Mouse (Mus musculus) small intestine, adult 2 months (tissue): ENCODE measurements around the gene Fhad1. TPM values are rescaled to one million over a fixed set of nuclear protein-coding genes. Genes with fewer than 3 reads are reported as not detected.

ENCODE experiments used
- H3K27ac ChIP-seq: fragments of 200-500 bp; 2 replicates; pipeline ENCODE4 v1.5.1; 2012; ENCODE audit warnings: low read depth, low read length, control low read depth, inconsistent platforms; ENCODE audit not compliant: insufficient read depth
- H3K27me3 ChIP-seq: fragments of 200-500 bp; 2 replicates; pipeline ENCODE4 v1.6.1; 2012; ENCODE audit warnings: mild to moderate bottlenecking, moderate library complexity, low read length, inconsistent platforms; ENCODE audit not compliant: control insufficient read depth, insufficient read depth
- H3K36me3 ChIP-seq: fragments of 200-500 bp; 2 replicates; pipeline ENCODE4 v1.6.1; 2012; ENCODE audit warnings: mild to moderate bottlenecking, low read length, control low read depth, inconsistent platforms; ENCODE audit not compliant: control insufficient read depth, insufficient read depth
- H3K4me1 ChIP-seq: fragments of 200-500 bp; 2 replicates; pipeline ENCODE4 v1.6.1; 2012; ENCODE audit warnings: low read length, inconsistent platforms, mixed read lengths; ENCODE audit not compliant: control insufficient read depth, insufficient read depth, insufficient read length
- H3K4me3 ChIP-seq: fragments of 200-500 bp; 2 replicates; pipeline ENCODE4 v1.5.1; 2012; ENCODE audit warnings: low read depth, mild to moderate bottlenecking, control low read depth, inconsistent platforms, low read length, moderate library complexity
- CTCF ChIP-seq: fragments of 200-500 bp; IDR thresholded peaks from 2 replicates; pipeline ENCODE4 v1.5.1; 2012; ENCODE audit warnings: low read depth, mild to moderate bottlenecking, control low read depth, inconsistent platforms, low read length, moderate library complexity, mixed read lengths; ENCODE audit not compliant: insufficient replicate concordance, insufficient read length; ENCODE audit errors: extremely low read depth
- POLR2A ChIP-seq: fragments of 200-500 bp; IDR thresholded peaks from 2 replicates; pipeline ENCODE4 v1.6.1; 2012; ENCODE audit warnings: low read depth, mild to moderate bottlenecking, control low read depth, inconsistent platforms, low read length, moderate library complexity
- WGBS: fragments of 180-500 bp; shearing (Covaris S2); methylation state at CpG from one replicate; pipeline ENCODE4 v1.1.7; 2018; 5-methylcytosine and 5-hydroxymethylcytosine counted together
- polyA plus RNA-seq: library from polyadenylated mRNA; depleted of rRNA; stranded (reverse); fragments of >200 nt; gene quantifications from 2 replicates; pipeline ENCODE4 v1.2.3, GENCODE M21; 2012

Gene Fhad1
- polyA plus RNA-seq, 1 experiment: 0.05 TPM

GRCm38 (mm10) chr4:141895772-141896171 is 119.1 kb downstream of the Fhad1 start:
- Histone ChIP-seq H3K27ac (no peak overlapping the region), H3K36me3 (no peaks in the 10 kb centered on the region), H3K4me1 (peaks cover 5% of the 10 kb centered on the region), H3K4me3 (no peak overlapping the region), H3K27me3 (no peaks in the 10 kb centered on the region)
- 62% methylated on average over 12 of the region's 12 CpGs for WGBS
- TF ChIP-seq POLR2A (no peak), CTCF (no peak)

GRCm38 (mm10) chr4:141893157-141893784 is 121.6 kb downstream of the Fhad1 start:
- Histone ChIP-seq H3K4me3 (peak overlapping the region; percentile 49), H3K4me1 (peaks cover 5% of the 10 kb centered on the region), H3K27ac (peak overlapping the region; percentile 93), H3K36me3 (no peaks in the 10 kb centered on the region), H3K27me3 (no peaks in the 10 kb centered on the region)
- no peak for TF ChIP-seq CTCF
- TF ChIP-seq POLR2A: no peak
- WGBS: 33% methylated on average over 8 of the region's 8 CpGs

- 55% methylated on average over 6 of the region's 6 CpGs for WGBS
- H3K4me3 ChIP-seq: no peak overlapping the region
- no peaks in the 10 kb centered on the region for H3K27me3 ChIP-seq
- H3K36me3 ChIP-seq: no peaks in the 10 kb centered on the region
- H3K27ac ChIP-seq: no peak overlapping the region
- no peak for TF ChIP-seq CTCF
- no peak for TF ChIP-seq POLR2A
- H3K4me1 ChIP-seq: peaks cover 5% of the 10 kb centered on the region; the same call in 1 of the 2 replicates
These were observed 128.4 kb downstream of the Fhad1 start for GRCm38 (mm10) chr4:141886385-141886968.

- no peaks in the 10 kb centered on the region for H3K36me3 ChIP-seq
- peaks cover 8% of the 10 kb centered on the region; the same call in 1 of the 2 replicates for H3K4me1 ChIP-seq
- WGBS: 86% methylated on average over 9 of the region's 9 CpGs
- no peaks in the 10 kb centered on the region for H3K27me3 ChIP-seq
- H3K4me3 ChIP-seq: no peak overlapping the region
- no peak overlapping the region for H3K27ac ChIP-seq
- TF ChIP-seq POLR2A (no peak), CTCF (no peak)
These were observed 129.4 kb downstream of the Fhad1 start for GRCm38 (mm10) chr4:141885451-141885850.

GRCm38 (mm10) chr4:141882858-141883257 is 132.0 kb downstream of the Fhad1 start:
- peaks cover 11% of the 10 kb centered on the region; the same call in 1 of the 2 replicates for H3K4me1 ChIP-seq
- H3K27ac ChIP-seq: no peak overlapping the region
- H3K36me3 ChIP-seq: no peaks in the 10 kb centered on the region
- TF ChIP-seq POLR2A: no peak
- TF ChIP-seq CTCF: no peak
- no peaks in the 10 kb centered on the region for H3K27me3 ChIP-seq
- no peak overlapping the region for H3K4me3 ChIP-seq
- 86% methylated on average over 7 of the region's 7 CpGs for WGBS

GRCm38 (mm10) chr4:141881950-141882349 is 132.9 kb downstream of the Fhad1 start:
- H3K27ac ChIP-seq: no peak overlapping the region
- H3K4me1 ChIP-seq: peaks cover 11% of the 10 kb centered on the region; the same call in 1 of the 2 replicates
- TF ChIP-seq POLR2A (no peak), CTCF (no peak)
- H3K27me3 ChIP-seq: no peaks in the 10 kb centered on the region
- 26% methylated on average over 5 of the region's 5 CpGs for WGBS
- H3K36me3 ChIP-seq: no peaks in the 10 kb centered on the region
- no peak overlapping the region for H3K4me3 ChIP-seq

- no peak overlapping the region for H3K4me3 ChIP-seq
- H3K27ac ChIP-seq: no peak overlapping the region
- no peaks in the 10 kb centered on the region for H3K36me3 ChIP-seq
- no peak for TF ChIP-seq CTCF
- no peak for TF ChIP-seq POLR2A
- WGBS: 34% methylated on average over 10 of the region's 10 CpGs
- H3K27me3 ChIP-seq: no peaks in the 10 kb centered on the region
- H3K4me1 ChIP-seq: peaks cover 11% of the 10 kb centered on the region; the same call in 1 of the 2 replicates
These were observed 133.5 kb downstream of the Fhad1 start for GRCm38 (mm10) chr4:141881289-141881914.
